Mouse (Mus musculus): ENCODE measurements at regions not wholly inside any gene's neighbourhood (a gene's known extent, or its start where the extent isn't known, plus 50 kb on each side); places are given as distances from the start of the nearest gene placed in this dataset.
A peak's percentile ranks its signal among the peaks of the same experiment; 100 is the strongest.
"Not testable (repeated sequence)": the region's sequence is repeated elsewhere in the genome, so short reads cannot be mapped to it uniquely, and the experiment has no call there.

GRCm38 (mm10) chr13:85035903-85036302 lies 153.3 kb upstream of the Ccnh start:
- no peaks in the 10 kb centered on the region for H3K9me3 ChIP-seq (replicated peaks)
- no peak for ATAC-seq (ENCODE audit: low FRiP score)
- no peak overlapping the region for H3K4me2 ChIP-seq
- H3K27me3 ChIP-seq (replicated peaks), result no peaks in the 10 kb centered on the region
- H3K4me3 ChIP-seq (replicated peaks), result no peak overlapping the region
- 81% methylated on average over 2 of the region's 2 CpGs for WGBS
- H3K27ac ChIP-seq (replicated peaks), result no peak overlapping the region
- no peak overlapping the region for H3K9ac ChIP-seq (replicated peaks)
- no peaks in the 10 kb centered on the region for H3K36me3 ChIP-seq
- H3K4me1 ChIP-seq, result no peaks in the 10 kb centered on the region

GRCm38 (mm10) chr13:85036830-85037229 lies 152.4 kb upstream of the Ccnh start:
- WGBS, result 75% methylated on average over 1 of the region's 1 CpGs
- H3K4me3 ChIP-seq (replicated peaks), result no peak overlapping the region
- no peak overlapping the region for H3K4me2 ChIP-seq
- no peaks in the 10 kb centered on the region for H3K4me1 ChIP-seq
- ATAC-seq (ENCODE audit: low FRiP score), result no peak
- no peaks in the 10 kb centered on the region for H3K36me3 ChIP-seq
- H3K27ac ChIP-seq (replicated peaks), result no peak overlapping the region
- no peaks in the 10 kb centered on the region for H3K27me3 ChIP-seq (replicated peaks)
- H3K9me3 ChIP-seq (replicated peaks), result no peaks in the 10 kb centered on the region
- no peak overlapping the region for H3K9ac ChIP-seq (replicated peaks)

GRCm38 (mm10) chr13:85066585-85067550 lies 122.3 kb upstream of the Ccnh start:
- Histone ChIP-seq H3K27ac (replicated peaks) (peak overlapping the region; percentile 74), H3K9me3 (replicated peaks) (no peaks in the 10 kb centered on the region), H3K27me3 (replicated peaks) (no peaks in the 10 kb centered on the region), H3K4me2 (no peak overlapping the region), H3K36me3 (no peaks in the 10 kb centered on the region), H3K4me3 (replicated peaks) (no peak overlapping the region), H3K4me1 (peaks cover 3% of the 10 kb centered on the region), H3K9ac (replicated peaks) (no peak overlapping the region)
- 19% methylated on average over 6 of the region's 6 CpGs for WGBS
- peak; percentile 86 for ATAC-seq (ENCODE audit: low FRiP score)

- H3K27ac ChIP-seq (replicated peaks), result 0 out of 2 replicates have a peak overlapping the region, but pooled peaks have one; percentile 45
- no peaks in the 10 kb centered on the region for H3K9me3 ChIP-seq (replicated peaks)
- H3K4me1 ChIP-seq, result peaks cover 3% of the 10 kb centered on the region
- no peaks in the 10 kb centered on the region for H3K27me3 ChIP-seq (replicated peaks)
- no peak overlapping the region for H3K4me2 ChIP-seq
- 36% methylated on average over 5 of the region's 5 CpGs for WGBS
- no peak overlapping the region for H3K4me3 ChIP-seq (replicated peaks)
- no peaks in the 10 kb centered on the region for H3K36me3 ChIP-seq
- ATAC-seq (ENCODE audit: low FRiP score), result peak; percentile 58
- no peak overlapping the region for H3K9ac ChIP-seq (replicated peaks)
These were observed 121.5 kb upstream of the Ccnh start for GRCm38 (mm10) chr13:85067551-85068283.

- Histone ChIP-seq H3K36me3 (no peaks in the 10 kb centered on the region), H3K4me1 (peaks cover 3% of the 10 kb centered on the region), H3K27ac (replicated peaks) (no peak overlapping the region; the same call in 1 of the 2 replicates), H3K4me2 (no peak overlapping the region), H3K27me3 (replicated peaks) (no peaks in the 10 kb centered on the region), H3K4me3 (replicated peaks) (no peak overlapping the region), H3K9ac (replicated peaks) (no peak overlapping the region), H3K9me3 (replicated peaks) (no peaks in the 10 kb centered on the region)
- ATAC-seq (ENCODE audit: low FRiP score), result peak; percentile 82
- 19% methylated on average over 3 of the region's 3 CpGs for WGBS
These were observed 120.8 kb upstream of the Ccnh start for GRCm38 (mm10) chr13:85068403-85068802.

- no peaks in the 10 kb centered on the region for H3K36me3 ChIP-seq
- no peak for ATAC-seq (ENCODE audit: low FRiP score)
- H3K4me3 ChIP-seq (replicated peaks), result no peak overlapping the region
- no peaks in the 10 kb centered on the region for H3K4me1 ChIP-seq
- H3K4me2 ChIP-seq, result no peak overlapping the region
- H3K27ac ChIP-seq (replicated peaks), result no peak overlapping the region
- H3K27me3 ChIP-seq (replicated peaks), result no peaks in the 10 kb centered on the region
- 86% methylated on average over 5 of the region's 5 CpGs for WGBS
- no peaks in the 10 kb centered on the region for H3K9me3 ChIP-seq (replicated peaks)
- no peak overlapping the region for H3K9ac ChIP-seq (replicated peaks)
These were observed 105.9 kb upstream of the Ccnh start for GRCm38 (mm10) chr13:85083335-85083734.

- no peak overlapping the region for H3K9ac ChIP-seq (replicated peaks)
- no peak overlapping the region for H3K27ac ChIP-seq (replicated peaks)
- no peaks in the 10 kb centered on the region for H3K4me1 ChIP-seq
- no peaks in the 10 kb centered on the region for H3K9me3 ChIP-seq (replicated peaks)
- H3K4me2 ChIP-seq, result no peak overlapping the region
- no peaks in the 10 kb centered on the region for H3K36me3 ChIP-seq
- H3K27me3 ChIP-seq (replicated peaks), result no peaks in the 10 kb centered on the region
- no peak for ATAC-seq (ENCODE audit: low FRiP score)
- H3K4me3 ChIP-seq (replicated peaks), result no peak overlapping the region
These were observed 105.5 kb upstream of the Ccnh start for GRCm38 (mm10) chr13:85083742-85084141.

- H3K36me3 ChIP-seq, result no peaks in the 10 kb centered on the region
- no peak overlapping the region for H3K4me3 ChIP-seq (replicated peaks)
- no peaks in the 10 kb centered on the region for H3K4me1 ChIP-seq
- no peaks in the 10 kb centered on the region for H3K27me3 ChIP-seq (replicated peaks)
- no peak overlapping the region for H3K27ac ChIP-seq (replicated peaks)
- ATAC-seq (ENCODE audit: low FRiP score), result no peak
- no peak overlapping the region for H3K4me2 ChIP-seq
- no peak overlapping the region for H3K9ac ChIP-seq (replicated peaks)
- H3K9me3 ChIP-seq (replicated peaks), result 0 out of 2 replicates have a peak, but pooled peaks cover 7% of the 10 kb centered on the region
- 93% methylated on average over 7 of the region's 7 CpGs for WGBS
These were observed 93.0 kb upstream of the Ccnh start for GRCm38 (mm10) chr13:85096174-85096573.

- Histone ChIP-seq H3K9ac (replicated peaks) (no peak overlapping the region), H3K36me3 (no peaks in the 10 kb centered on the region), H3K9me3 (replicated peaks) (no peaks in the 10 kb centered on the region), H3K27me3 (replicated peaks) (no peaks in the 10 kb centered on the region), H3K4me1 (no peaks in the 10 kb centered on the region), H3K27ac (replicated peaks) (no peak overlapping the region), H3K4me3 (replicated peaks) (no peak overlapping the region), H3K4me2 (no peak overlapping the region)
- WGBS, result 50% methylated on average over 2 of the region's 2 CpGs
- ATAC-seq (ENCODE audit: low FRiP score), result peak; percentile 58; the same call in 1 of the 2 replicates
These were observed 65.9 kb upstream of the Ccnh start for GRCm38 (mm10) chr13:85123309-85123708.

- not testable (repeated sequence) for H3K4me1 ChIP-seq; H3K27ac ChIP-seq (replicated peaks); H3K4me2 ChIP-seq; H3K36me3 ChIP-seq; H3K4me3 ChIP-seq (replicated peaks); H3K9ac ChIP-seq (replicated peaks); H3K9me3 ChIP-seq (replicated peaks); H3K27me3 ChIP-seq (replicated peaks)
- WGBS, result 75% methylated on average over 18 of the region's 18 CpGs
- ATAC-seq (ENCODE audit: low FRiP score), result peak; percentile 100
These were observed 62.3 kb upstream of the Ccnh start for GRCm38 (mm10) chr13:85126573-85127547.

- Histone ChIP-seq H3K4me2 (no peak overlapping the region), H3K9me3 (replicated peaks) (no peaks in the 10 kb centered on the region), H3K27ac (replicated peaks) (no peak overlapping the region), H3K27me3 (replicated peaks) (no peaks in the 10 kb centered on the region), H3K9ac (replicated peaks) (no peak overlapping the region), H3K4me3 (replicated peaks) (no peak overlapping the region), H3K36me3 (no peaks in the 10 kb centered on the region), H3K4me1 (no peaks in the 10 kb centered on the region)
- 59% methylated on average over 1 of the region's 1 CpGs for WGBS
- ATAC-seq (ENCODE audit: low FRiP score), result no peak
These were observed 61.7 kb upstream of the Ccnh start for GRCm38 (mm10) chr13:85127548-85127925.
